Mouse (Mus musculus): ENCODE results near the gene Vmn1r143.
"Not testable (repeated sequence)": the region's sequence is repeated elsewhere in the genome, so short reads cannot be mapped to it uniquely, and the experiment has no call there.

Vmn1r143 gene

GRCm38 (mm10) chr7:22189077-22189476, at the start of gene Vmn1r143:
Gene Vmn1r143 (plus strand): TSS chr7:22189377.
- not testable (repeated sequence) for DNase-seq (ENCODE audit: low read depth in 2 of 2, low spot score in 2 of 2)

- not testable (repeated sequence) for DNase-seq (ENCODE audit: low read depth in 2 of 2, low spot score in 2 of 2)
Observed at GRCm38 (mm10) chr7:22163935-22164334, 25.2 kb upstream of the Vmn1r143 start, which contains the start of gene Vmn1r142. Gene Vmn1r142 (minus strand): TSS chr7:22164035.

DNA sequence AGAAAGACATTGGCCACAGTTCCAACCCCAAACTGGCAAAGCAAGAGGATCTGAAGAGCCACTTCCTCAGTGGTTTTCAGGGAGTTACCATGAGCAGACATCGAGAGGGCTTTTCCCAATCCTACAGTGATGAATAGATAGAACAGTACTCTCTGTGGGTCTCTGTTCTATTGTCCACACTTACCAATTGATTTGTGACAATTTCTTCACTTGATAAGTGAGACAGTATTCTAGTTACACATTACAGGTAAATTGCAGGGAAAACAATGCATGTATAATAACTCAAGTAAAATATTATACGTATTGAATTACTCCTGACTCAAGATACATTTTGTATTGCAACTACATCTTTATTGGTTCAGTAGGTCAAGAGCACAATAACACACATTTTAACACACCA, 12.0 kb downstream of the Vmn1r143 start, which contains the start of gene Gm8653:
TSS of gene Gm8653 (minus strand) at position 101 of the 400 bp plus-strand sequence.
- DNase-seq (ENCODE audit: low read depth in 2 of 2, low spot score in 2 of 2) = not testable (repeated sequence)

DNA sequence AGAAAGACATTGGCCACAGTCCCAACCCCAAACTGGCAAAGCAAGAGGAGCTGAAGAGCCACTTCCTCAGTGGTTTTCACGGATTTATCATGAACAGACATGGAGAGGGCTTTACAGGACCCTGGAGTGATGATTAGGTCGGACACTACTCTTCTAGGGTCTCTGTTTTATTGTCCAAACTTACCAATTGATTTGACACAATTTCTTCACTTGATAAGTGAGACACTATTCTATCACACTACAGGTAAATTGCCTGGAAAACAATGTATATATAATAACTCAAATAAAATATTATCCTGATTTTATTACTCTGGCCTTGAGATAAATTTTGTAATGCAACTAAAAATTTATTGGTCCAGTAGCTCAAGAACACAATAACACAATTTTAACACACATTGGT, 40.2 kb downstream of the Vmn1r143 start, which contains the start of gene Gm8453:
TSS of gene Gm8453 (minus strand) at position 101 of the 400 bp plus-strand sequence.
- DNase-seq (ENCODE audit: low read depth in 2 of 2, low spot score in 2 of 2) = not testable (repeated sequence)
